Mouse (Mus musculus) liver, embryonic 14.5 days (tissue): Measurements from ENCODE around the gene Sparcl1.

ENCODE experiments used
- CTCF ChIP-seq: IDR thresholded peaks from 2 replicates; pipeline ENCODE4 v1.5.1; 2016; ENCODE audit warnings: antibody characterized with exemption, low read depth, control low read depth
- EP300 ChIP-seq: IDR thresholded peaks from 2 replicates; pipeline ENCODE4 v1.6.1; 2016; ENCODE audit warnings: antibody characterized with exemption, low read depth

DNA sequence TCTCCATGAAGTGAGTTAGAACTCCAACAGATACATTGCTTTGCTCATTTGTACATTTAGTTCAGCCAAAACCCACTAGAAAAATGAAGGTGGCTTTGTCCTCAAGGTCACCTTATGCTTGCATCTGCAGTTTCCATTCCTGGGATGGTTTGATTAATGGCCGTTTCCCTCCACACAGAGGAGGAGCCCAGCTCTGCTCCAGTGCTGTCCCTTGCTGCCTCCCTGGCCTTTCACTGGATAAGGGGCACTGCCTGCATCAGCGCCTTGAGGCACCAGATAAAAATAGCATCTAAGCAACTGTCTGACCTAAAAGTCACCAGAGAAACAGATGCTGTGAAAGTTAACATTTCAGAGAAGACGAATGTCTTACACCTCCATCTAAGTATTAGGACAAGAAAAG, 4.0 kb downstream of the Sparcl1 start:
- TF ChIP-seq CTCF, result no peak
- TF ChIP-seq EP300, result no peak
